Mouse (Mus musculus): Measurements from ENCODE around the gene Enah.

DNA sequence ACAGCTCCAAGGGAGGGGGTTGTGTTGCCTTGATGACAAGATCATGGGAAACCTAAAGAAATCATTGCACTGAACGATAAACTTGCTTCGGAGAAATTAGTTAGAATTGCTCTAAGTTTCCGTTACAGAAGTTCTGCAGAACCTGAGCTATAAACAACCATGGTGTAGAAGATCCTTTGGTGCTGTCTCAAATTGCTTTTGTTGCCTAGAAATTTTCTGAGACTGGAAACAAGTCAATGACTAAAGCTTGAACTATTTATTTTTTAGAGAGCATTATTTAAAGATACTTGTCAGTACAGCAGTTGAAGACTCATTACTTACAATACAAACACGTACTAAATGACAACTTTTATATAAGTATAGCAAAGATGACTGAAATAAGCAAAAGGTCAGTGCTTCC is 56.4 kb downstream of the Enah start:
- TF ChIP-seq GATA1 (IDR thresholded peaks at IDR 0.05; ENCODE audit: low read length) (no peak), TAL1 (IDR thresholded peaks at IDR 0.05; ENCODE audit: low read length) (no peak)

Data from erythroblast, embryonic 14.5 days (primary cell).